Mouse (Mus musculus) heart, postnatal 14 days (tissue): ENCODE data around the gene Ccdc71. TPM values are rescaled to one million over a fixed set of nuclear protein-coding genes. Genes with fewer than 3 reads are reported as not detected.

Experiments
- DNase-seq, 2 experiments: peaks; one replicate each; pipeline ENCODE4 v3.0.0; 2021 to 2022
- intact Hi-C: fragments of 180-260 bp; cut with DNase I; formaldehyde crosslinking; loops from one replicate; pipeline ENCODE4 v1.15.1; 2025
- total RNA-seq, 2 experiments: library from RNA; stranded (reverse); gene quantifications; 2 replicates each; pipeline ENCODE4 v1.2.3; 2021

Ccdc71 gene
- total RNA-seq, 2 experiments from 2014 or later, result 23.6 to 29.4 TPM

GRCm38 (mm10) chr9:108485301-108485875 is 25.1 kb downstream of the Ccdc71 start:
- DNase-seq, result no peak
- intact Hi-C loops, result no loop called here

GRCm38 (mm10) chr9:108486973-108487530 is 26.7 kb downstream of the Ccdc71 start:
- DNase-seq, result no peak
- intact Hi-C loops, result no loop called here

GRCm38 (mm10) chr9:108488403-108488802 is 28.1 kb downstream of the Ccdc71 start:
- intact Hi-C loops, result no loop called here
- DNase-seq, result no peak

GRCm38 (mm10) chr9:108489215-108489614 is 28.9 kb downstream of the Ccdc71 start:
- intact Hi-C loops, result no loop called here
- no peak for DNase-seq

GRCm38 (mm10) chr9:108489702-108490558 is 29.6 kb downstream of the Ccdc71 start:
- DNase-seq, result no peak
- intact Hi-C loops, result loop anchor here (2.0 kb wide), 1 partner anchor 17 kb away; the partner anchor contains the start of gene Qars

DNA sequence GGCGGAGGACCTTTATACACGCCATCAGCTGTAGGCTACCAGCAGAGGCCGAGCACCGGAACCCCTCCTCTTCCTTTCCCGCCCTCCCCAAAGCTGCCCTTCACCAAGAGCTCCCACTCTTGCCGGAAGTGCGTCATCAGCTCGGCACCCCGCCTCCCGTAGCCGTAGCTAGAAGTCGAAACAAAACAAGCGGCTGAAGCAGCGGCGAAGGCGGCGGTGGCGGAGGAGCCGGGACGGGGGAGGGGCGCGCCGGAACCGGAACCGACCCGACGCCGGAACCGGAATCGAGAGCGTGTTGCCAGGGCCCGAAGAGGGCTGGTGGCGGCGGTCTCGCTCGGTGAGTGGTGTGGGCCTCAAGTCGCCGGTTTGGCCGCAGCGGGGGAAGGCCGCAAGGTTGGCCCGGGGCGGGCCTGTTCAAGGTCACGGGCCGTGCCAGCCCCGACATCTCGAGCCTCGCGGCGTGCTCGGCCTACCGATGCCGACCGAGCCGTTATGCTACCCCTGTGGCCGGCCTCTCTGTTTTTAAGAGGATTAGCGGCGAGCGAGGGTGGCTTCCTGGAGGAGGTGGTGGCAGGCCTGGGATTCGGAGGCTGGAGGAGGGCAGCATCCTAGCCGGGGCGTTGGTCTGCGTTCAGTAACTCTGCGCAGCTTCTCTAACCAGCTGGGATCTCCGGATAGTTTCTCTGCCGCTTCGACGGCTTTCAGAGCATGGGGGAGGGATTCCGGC is 30.4 kb downstream of the Ccdc71 start, which contains the start of gene Usp19:
Usp19 (plus strand) TSS at position 44 of the 727 bp plus-strand sequence.
- DNase-seq, result peak; percentile 95 to 97
- intact Hi-C loops, result loop anchor here (2.0 kb wide), 1 partner anchor 16 kb away; the partner anchor contains the start of gene Qars

DNA sequence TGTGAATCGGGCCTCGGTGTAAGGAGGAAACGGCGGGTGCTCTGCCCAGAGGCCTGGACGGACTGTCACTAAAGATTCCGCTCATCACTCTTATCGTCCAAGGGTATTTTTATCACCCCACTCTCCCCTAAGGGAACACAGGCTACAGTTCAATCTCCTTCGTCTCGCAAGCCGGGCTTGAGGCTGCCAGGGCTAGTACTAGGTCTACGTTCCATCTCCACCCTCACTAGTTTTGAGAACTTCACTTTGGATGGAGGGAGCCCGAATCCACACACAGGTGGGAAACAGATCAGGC is 30.9 kb downstream of the Ccdc71 start:
- DNase-seq, result no peak
- intact Hi-C loops, result loop anchor here (2.0 kb wide), 1 partner anchor 16 kb away; the partner anchor contains the start of gene Qars

DNA sequence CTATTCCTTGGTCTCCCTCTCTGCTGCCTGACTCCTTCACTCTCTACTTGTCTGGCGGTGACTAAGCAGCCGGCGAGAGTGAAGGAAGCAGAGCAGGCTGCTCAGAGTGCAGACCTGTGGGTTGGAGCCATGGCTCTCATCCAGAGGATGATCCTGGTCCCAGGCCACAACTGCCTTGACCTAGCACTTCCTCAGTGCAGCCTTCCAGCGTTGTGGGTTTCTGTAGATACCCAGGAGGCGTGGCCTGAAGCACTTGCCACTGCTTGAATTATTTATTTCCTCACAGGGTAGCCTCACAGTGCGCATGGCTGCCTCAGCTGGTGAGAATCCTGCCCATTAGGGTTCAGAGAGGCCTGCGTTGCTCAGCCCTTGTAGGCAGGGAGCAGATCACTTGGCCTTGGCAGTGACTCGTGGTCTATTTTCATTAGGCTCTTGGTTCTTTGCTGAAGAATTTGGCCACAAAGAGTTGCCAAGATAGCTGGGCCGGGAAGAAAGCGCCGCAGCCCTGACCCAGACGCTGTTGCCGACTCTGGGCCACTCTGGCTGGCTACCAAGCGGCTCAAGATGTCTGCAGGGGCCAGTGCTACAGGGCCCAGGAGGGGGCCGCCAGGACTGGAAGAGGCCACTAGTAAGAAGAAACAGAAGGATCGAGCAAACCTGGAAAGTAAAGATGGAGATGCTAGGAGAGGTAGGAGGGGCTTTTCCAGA is 31.9 kb downstream of the Ccdc71 start:
- DNase-seq, result peak in 1 of 2 experiments; percentile 40
- intact Hi-C loops, result no loop called here

- intact Hi-C loops, result no loop called here
- DNase-seq, result no peak
Observed at GRCm38 (mm10) chr9:108493246-108493645, 32.9 kb downstream of the Ccdc71 start.

DNA sequence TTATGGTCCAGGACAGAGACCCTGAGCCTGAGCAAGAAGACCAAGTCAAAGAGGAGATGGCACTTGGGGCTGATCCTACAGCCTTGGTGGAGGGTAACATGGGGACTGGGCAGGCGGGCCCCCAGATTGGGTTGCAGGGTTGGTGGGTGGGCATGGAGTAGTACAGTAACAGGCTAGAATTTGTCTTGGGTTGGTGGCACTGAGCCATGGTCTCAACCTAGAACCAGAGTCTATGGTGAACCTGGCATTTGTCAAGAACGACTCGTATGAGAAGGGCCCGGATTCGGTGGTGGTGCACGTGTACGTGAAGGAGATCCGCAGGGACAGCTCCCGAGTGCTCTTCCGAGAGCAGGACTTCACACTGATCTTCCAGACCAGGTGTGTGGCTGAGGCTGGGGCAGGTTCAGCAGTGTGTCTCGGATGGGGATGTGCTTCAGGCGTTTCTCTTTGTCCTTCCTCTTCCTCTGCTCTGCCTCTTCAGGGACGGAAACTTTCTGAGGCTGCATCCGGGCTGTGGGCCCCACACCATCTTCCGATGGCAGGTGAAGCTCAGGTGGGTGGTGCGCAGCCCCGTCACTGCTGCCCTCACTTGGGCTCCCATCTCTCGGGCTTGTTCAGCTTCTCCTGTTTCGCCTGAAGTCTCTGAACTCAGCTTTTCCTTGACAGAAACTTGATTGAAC is 34.0 kb downstream of the Ccdc71 start:
- no peak for DNase-seq
- intact Hi-C loops, result no loop called here

GRCm38 (mm10) chr9:108494905-108495304 is 34.6 kb downstream of the Ccdc71 start:
- intact Hi-C loops, result no loop called here

DNA sequence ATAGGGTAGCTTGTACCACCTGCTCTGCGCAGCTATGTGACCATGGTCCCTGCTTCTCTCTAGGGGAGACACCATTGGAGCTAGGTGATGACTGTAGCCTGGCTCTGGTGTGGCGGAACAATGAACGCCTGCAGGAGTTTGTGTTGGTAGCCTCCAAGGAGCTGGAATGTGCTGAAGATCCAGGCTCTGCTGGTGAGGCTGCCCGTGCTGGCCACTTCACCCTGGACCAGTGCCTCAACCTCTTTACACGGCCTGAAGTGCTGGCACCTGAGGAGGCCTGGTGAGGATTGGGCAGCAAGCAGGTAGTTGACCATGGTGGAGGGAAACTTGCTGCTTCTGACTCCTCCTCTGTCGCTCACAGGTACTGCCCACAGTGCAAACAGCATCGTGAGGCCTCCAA is 38.9 kb downstream of the Ccdc71 start:
- DNase-seq, result no peak
- intact Hi-C loops, result no loop called here

More at GRCm38 (mm10) chr9:108494905-108495304, 34.6 kb downstream of the Ccdc71 start:
- no peak for DNase-seq

DNA sequence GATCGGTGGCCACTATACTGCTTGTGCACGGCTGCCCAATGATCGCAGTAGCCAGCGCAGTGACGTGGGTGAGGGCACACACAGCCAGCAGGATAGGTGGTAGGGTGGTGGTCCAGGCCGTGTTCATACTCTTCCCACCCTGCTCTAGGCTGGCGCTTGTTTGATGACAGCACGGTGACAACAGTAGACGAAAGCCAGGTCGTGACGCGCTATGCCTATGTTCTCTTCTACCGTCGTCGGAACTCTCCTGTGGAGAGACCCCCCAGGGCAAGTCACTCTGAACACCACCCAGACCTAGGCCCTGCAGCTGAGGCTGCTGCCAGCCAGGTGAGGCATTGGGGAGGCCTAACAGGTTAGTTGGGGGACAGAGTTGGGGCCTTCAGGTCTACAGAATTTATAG is 39.6 kb downstream of the Ccdc71 start:
- DNase-seq, result no peak
- intact Hi-C loops, result no loop called here

DNA sequence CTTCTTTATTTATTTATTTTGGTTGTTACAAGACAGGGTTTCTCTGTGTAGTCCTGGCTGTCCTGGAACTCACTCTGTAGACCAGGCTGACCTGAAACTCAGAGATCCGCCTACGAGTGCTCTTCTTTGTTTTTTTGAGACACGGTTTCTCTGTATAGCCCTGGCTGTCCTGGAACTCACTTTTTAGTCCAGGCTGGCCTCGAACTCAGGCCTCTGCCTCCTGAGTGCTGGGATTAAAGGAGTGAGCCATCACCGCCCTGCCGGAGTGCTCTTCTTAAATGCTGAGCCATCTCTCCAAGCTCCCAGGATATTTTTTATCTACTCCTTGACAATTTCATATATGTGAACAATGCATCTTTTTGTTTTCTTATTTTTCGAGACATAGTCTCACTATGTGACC is 46.6 kb downstream of the Ccdc71 start:
- DNase-seq, result no peak
- intact Hi-C loops, result loop anchor here (2.0 kb wide), 1 partner anchor 16 kb away; the partner anchor contains the start of gene Usp19

- intact Hi-C loops, result loop anchor here (2.0 kb wide), 1 partner anchor 17 kb away; the partner anchor contains the start of gene Usp19
- DNase-seq, result peak; percentile 90 to 92
Observed at GRCm38 (mm10) chr9:108507619-108508434, 47.5 kb downstream of the Ccdc71 start, which contains the start of gene Qars. TSS of gene Qars (plus strand) at chr9:108507706.

DNA sequence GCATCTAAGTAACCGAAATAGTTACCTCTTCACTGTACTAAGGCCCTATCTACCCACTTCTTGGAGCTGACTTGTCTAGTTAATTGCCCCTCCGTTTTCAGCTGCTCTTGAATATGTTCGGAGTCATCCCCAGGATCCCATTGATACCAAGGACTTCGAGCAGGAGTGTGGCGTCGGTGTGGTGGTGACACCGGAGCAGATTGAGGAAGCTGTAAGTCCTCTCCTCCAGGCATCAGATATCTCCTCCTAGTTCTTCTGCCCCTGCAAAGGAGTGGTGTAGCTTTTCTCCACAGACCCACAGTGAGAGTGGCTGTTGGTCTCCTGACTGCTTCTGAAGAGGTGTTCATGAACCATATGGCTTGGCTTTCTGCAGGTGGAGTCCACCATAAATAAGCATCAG is 48.4 kb downstream of the Ccdc71 start:
- intact Hi-C loops, result no loop called here
- no peak for DNase-seq
